Mouse (Mus musculus) C2C12 (cell line): Measurements from ENCODE around the gene Wscd2. TPM values are rescaled to one million over a fixed set of nuclear protein-coding genes. Genes with fewer than 3 reads are reported as not detected.
A peak's percentile ranks its signal among the peaks of the same experiment; 100 is the strongest.

Experiments
- H3K27me3 ChIP-seq: one replicate; pipeline ENCODE4 v1.6.1; 2011; ENCODE audit not compliant: control insufficient read depth, insufficient read depth, insufficient read length
- H3K36me3 ChIP-seq: one replicate; pipeline ENCODE4 v1.6.1; 2011; ENCODE audit not compliant: control insufficient read depth, insufficient read depth
- H3K4me3 ChIP-seq: one replicate; pipeline ENCODE4 v1.5.1; 2011; ENCODE audit warnings: mild to moderate bottlenecking, control low read depth; ENCODE audit not compliant: poor library complexity, insufficient read depth, severe bottlenecking
- H3K79me2 ChIP-seq: one replicate; pipeline ENCODE4 v1.6.1; 2011; ENCODE audit not compliant: control insufficient read depth, insufficient read depth
- H3K79me3 ChIP-seq: one replicate; pipeline ENCODE4 v1.6.1; 2011; ENCODE audit warnings: low read depth, control low read depth
- H3ac ChIP-seq: one replicate; pipeline ENCODE3; 2011; ENCODE audit warnings: low read depth; ENCODE audit not compliant: control insufficient read depth, insufficient read length
- CEBPB ChIP-seq: IDR thresholded peaks from one replicate; pipeline ENCODE4 v1.6.1; 2011; ENCODE audit warnings: low read depth, mild to moderate bottlenecking, control low read depth, moderate library complexity
- CTCF ChIP-seq: IDR thresholded peaks from one replicate; pipeline ENCODE4 v1.5.1; 2011; ENCODE audit not compliant: control insufficient read depth, insufficient read depth, insufficient read length
- FOSL1 ChIP-seq: IDR thresholded peaks from one replicate; pipeline ENCODE4 v1.8.0; 2011; ENCODE audit warnings: mild to moderate bottlenecking, low read length; ENCODE audit not compliant: poor library complexity, insufficient read depth, severe bottlenecking
- MAX ChIP-seq: IDR thresholded peaks from one replicate; pipeline ENCODE4 v1.6.1; 2011; ENCODE audit warnings: mild to moderate bottlenecking, control low read depth
- MYOD1 ChIP-seq: IDR thresholded peaks from one replicate; pipeline ENCODE4 v1.6.1; 2011; ENCODE audit warnings: low read depth; ENCODE audit not compliant: control insufficient read depth, insufficient read length
- MYOG ChIP-seq: IDR thresholded peaks from one replicate; pipeline ENCODE4 v1.6.1; 2011; ENCODE audit not compliant: control insufficient read depth, insufficient read length; ENCODE audit errors: extremely low read depth
- USF1 ChIP-seq: IDR thresholded peaks from one replicate; pipeline ENCODE4 v1.6.1; 2011; ENCODE audit warnings: low read depth, mild to moderate bottlenecking, control low read depth, moderate library complexity
- polyA plus RNA-seq: library from polyadenylated mRNA; unstranded; fragments of >200 nt; fragmentation: generic; extraction: Trizol; gene quantifications from one replicate; pipeline ENCODE4 v1.2.1, GENCODE M21; 2012; ENCODE audit warnings: missing spikeins

Wscd2 gene
- polyA plus RNA-seq, 1 experiment = not detected

DNA sequence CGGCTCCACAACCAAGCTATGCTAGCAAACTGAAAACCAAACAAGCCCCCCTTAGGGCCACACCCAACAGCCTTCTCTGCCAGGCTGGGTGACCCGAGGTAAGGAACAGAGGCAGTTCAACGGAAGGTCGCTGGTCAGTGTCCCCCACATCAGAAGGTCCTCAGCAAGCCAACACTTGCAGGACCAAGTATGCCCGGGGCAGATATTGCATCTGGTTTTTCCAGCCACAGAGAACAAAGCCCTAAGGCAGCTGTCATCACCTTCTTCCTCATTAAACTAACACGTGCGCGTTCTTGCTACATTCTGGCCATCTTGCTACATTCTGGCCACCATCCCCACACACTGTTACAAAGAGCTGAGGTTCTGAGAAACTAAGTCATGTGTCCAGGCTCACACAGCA is 136.2 kb downstream of the Wscd2 start:
- Histone ChIP-seq H3K36me3 (no peaks in the 10 kb centered on the region), H3K79me2 (no peaks in the 10 kb centered on the region), H3K27me3 (no peaks in the 10 kb centered on the region), H3ac (no peak overlapping the region), H3K4me3 (no peak overlapping the region), H3K79me3 (no peaks in the 10 kb centered on the region)
- TF ChIP-seq CTCF = no peak

DNA sequence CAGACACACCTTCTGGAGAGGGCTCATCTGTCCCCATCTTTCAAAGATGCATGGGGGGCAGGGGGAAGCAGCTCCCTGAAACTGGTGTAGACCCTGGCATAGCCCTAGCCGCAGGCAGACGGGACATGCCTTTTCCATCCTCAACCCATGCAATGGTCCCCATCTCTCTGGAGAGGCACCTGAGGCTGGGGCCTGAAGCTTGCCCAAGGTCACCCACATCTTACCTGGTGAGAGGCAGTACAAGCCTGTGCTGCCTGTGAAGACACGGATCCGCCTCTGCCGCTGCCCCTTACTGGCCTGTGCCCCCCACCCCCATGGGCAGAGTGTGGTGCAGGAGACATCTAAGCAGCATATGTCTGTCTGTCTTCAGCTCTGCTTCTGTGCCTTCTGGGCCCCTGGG is 136.9 kb downstream of the Wscd2 start:
- H3K79me2 ChIP-seq = no peaks in the 10 kb centered on the region
- H3ac ChIP-seq = no peak overlapping the region
- no peaks in the 10 kb centered on the region for H3K79me3 ChIP-seq
- H3K36me3 ChIP-seq = no peaks in the 10 kb centered on the region
- H3K4me3 ChIP-seq = no peak overlapping the region
- TF ChIP-seq MYOD1 = no peak
- TF ChIP-seq MYOG = no peak
- TF ChIP-seq MAX = no peak
- no peak for TF ChIP-seq CEBPB
- no peak for TF ChIP-seq USF1
- no peak for TF ChIP-seq FOSL1
- TF ChIP-seq CTCF = no peak
- no peaks in the 10 kb centered on the region for H3K27me3 ChIP-seq

- H3K79me2 ChIP-seq = no peaks in the 10 kb centered on the region
- no peak overlapping the region for H3K4me3 ChIP-seq
- no peaks in the 10 kb centered on the region for H3K79me3 ChIP-seq
- no peaks in the 10 kb centered on the region for H3K36me3 ChIP-seq
- TF ChIP-seq USF1 (peak; percentile 82), FOSL1 (no peak), MYOD1 (no peak), MAX (no peak), CEBPB (no peak), MYOG (no peak), CTCF (no peak)
- H3ac ChIP-seq = no peak overlapping the region
- H3K27me3 ChIP-seq = no peaks in the 10 kb centered on the region
These were observed 137.8 kb downstream of the Wscd2 start for GRCm38 (mm10) chr5:113627820-113628437.

DNA sequence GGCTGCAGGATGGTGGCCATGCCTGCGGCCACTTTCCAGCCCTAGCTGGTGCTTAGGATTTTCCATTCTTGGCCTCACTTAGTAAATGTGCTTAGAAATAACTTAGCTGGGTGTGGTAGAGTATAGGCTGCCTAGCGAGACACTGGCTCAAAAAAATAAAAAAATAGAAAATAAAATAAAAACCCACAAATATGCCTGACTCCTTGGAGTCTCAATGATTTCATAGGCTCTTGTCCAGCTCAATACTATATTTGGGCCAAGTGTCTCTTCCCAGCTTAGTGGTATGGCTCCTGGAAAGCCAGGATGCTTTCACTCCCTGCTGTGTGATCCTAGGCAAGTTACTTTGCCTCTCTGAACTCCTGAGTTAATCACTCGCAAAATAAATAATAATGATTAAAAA is 139.1 kb downstream of the Wscd2 start:
- Histone ChIP-seq H3ac (no peak overlapping the region), H3K36me3 (no peaks in the 10 kb centered on the region), H3K27me3 (no peaks in the 10 kb centered on the region), H3K79me3 (no peaks in the 10 kb centered on the region), H3K4me3 (no peak overlapping the region), H3K79me2 (no peaks in the 10 kb centered on the region)
- no peak for TF ChIP-seq CTCF
- no peak for TF ChIP-seq CEBPB
- TF ChIP-seq FOSL1 = no peak
- no peak for TF ChIP-seq MYOG
- no peak for TF ChIP-seq MYOD1
- TF ChIP-seq MAX = no peak
- TF ChIP-seq USF1 = no peak

DNA sequence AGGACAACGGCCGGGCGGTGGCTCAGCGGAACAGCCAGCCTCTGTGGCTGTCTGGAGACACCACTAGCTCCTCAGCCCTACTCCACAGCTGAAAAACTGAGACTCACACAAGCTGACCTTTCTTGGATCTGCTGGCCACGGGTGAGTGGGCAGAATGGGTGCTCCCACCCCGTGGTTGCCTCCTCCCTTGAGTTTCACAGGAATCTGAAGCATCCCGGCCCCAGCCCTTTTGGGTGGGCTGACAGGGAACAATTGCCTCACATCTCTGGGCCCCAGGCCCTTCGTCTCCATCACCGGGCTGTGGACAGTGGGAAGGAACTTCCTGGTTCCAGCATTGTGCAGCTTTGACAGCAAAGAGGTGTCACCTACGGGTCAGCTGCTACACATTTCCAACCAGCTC is 140.0 kb downstream of the Wscd2 start:
- Histone ChIP-seq H3K27me3 (no peaks in the 10 kb centered on the region), H3ac (no peak overlapping the region), H3K4me3 (no peak overlapping the region), H3K79me3 (no peaks in the 10 kb centered on the region), H3K36me3 (no peaks in the 10 kb centered on the region), H3K79me2 (no peaks in the 10 kb centered on the region)
- no peak for TF ChIP-seq MAX
- no peak for TF ChIP-seq MYOG

- Histone ChIP-seq H3K4me3 (no peak overlapping the region), H3ac (no peak overlapping the region), H3K36me3 (no peaks in the 10 kb centered on the region), H3K79me2 (no peaks in the 10 kb centered on the region), H3K79me3 (no peaks in the 10 kb centered on the region), H3K27me3 (no peaks in the 10 kb centered on the region)
- TF ChIP-seq MAX (no peak), USF1 (no peak), MYOG (no peak), CEBPB (no peak), CTCF (no peak)
These were observed 143.0 kb downstream of the Wscd2 start for GRCm38 (mm10) chr5:113633037-113633714.
